Mouse (Mus musculus) CH12.LX (cell line): ENCODE results near the gene Ddn. TPM values are rescaled to one million over a fixed set of nuclear protein-coding genes. Genes with fewer than 3 reads are reported as not detected.

Source experiments
- DNase-seq: peaks from one replicate; pipeline ENCODE4 v3.0.0-alpha.2; 2013; ENCODE audit errors: extremely low read depth
- H3K27ac ChIP-seq: 2 replicates; pipeline ENCODE4 v1.5.1; 2012; ENCODE audit warnings: low read depth, mild to moderate bottlenecking, control low read depth, moderate library complexity; ENCODE audit not compliant: insufficient read depth
- H3K27me3 ChIP-seq: replicated peaks from 2 replicates; pipeline ENCODE3; 2012; ENCODE audit warnings: inconsistent platforms
- H3K36me3 ChIP-seq, 2 experiments: replicated peaks in 1 of 2; 2 replicates each; pipeline versions ENCODE3 to v1.6.1; 2012; ENCODE audit warnings: inconsistent platforms in 1 of 2, low read length in 1 of 2, mild to moderate bottlenecking in 1 of 2, mixed read lengths in 1 of 2, moderate library complexity in 1 of 2; ENCODE audit not compliant: control insufficient read depth in 1 of 2, insufficient read depth in 1 of 2
- H3K4me1 ChIP-seq, 2 experiments: 2 replicates each; pipeline ENCODE4 v1.6.1; 2012; ENCODE audit warnings: inconsistent platforms in 1 of 2, moderate library complexity in 1 of 2; ENCODE audit not compliant: insufficient read depth in 2 of 2, control insufficient read depth in 1 of 2
- H3K4me2 ChIP-seq: 2 replicates; pipeline ENCODE4 v1.6.1; 2012; ENCODE audit warnings: low read depth, mild to moderate bottlenecking, control low read depth; ENCODE audit not compliant: poor library complexity, insufficient read depth, severe bottlenecking
- H3K4me3 ChIP-seq, 3 experiments: fragments of 150-350 bp in 1 of 3; sonication (generic) in 1 of 3; replicated peaks in 1 of 3; 2 replicates each; pipeline versions ENCODE3 to v1.5.1; 2011 to 2012; ENCODE audit warnings: low read depth in 2 of 3, low read length in 2 of 3, mild to moderate bottlenecking in 2 of 3, moderate library complexity in 2 of 3, control low read depth in 1 of 3, improper control_type of control experiment in 1 of 3, inconsistent platforms in 1 of 3, mixed read lengths in 1 of 3; ENCODE audit not compliant: poor library complexity in 1 of 3
- H3K79me2 ChIP-seq: replicated peaks from 2 replicates; pipeline ENCODE4 v1.6.1; 2012; ENCODE audit warnings: mild to moderate bottlenecking, moderate library complexity; ENCODE audit not compliant: control insufficient read depth, poor library complexity, insufficient read depth, severe bottlenecking; ENCODE audit errors: extremely low read depth
- H3K9ac ChIP-seq: 2 replicates; pipeline ENCODE4 v1.6.1; 2012; ENCODE audit warnings: low read depth, mild to moderate bottlenecking, control low read depth, moderate library complexity; ENCODE audit not compliant: insufficient read depth
- H3K9me3 ChIP-seq: replicated peaks from 2 replicates; pipeline ENCODE3; 2012; ENCODE audit warnings: low read length, inconsistent platforms, mixed read lengths
- BHLHE40 ChIP-seq: IDR thresholded peaks from 2 replicates; pipeline ENCODE4 v1.6.1; 2011; ENCODE audit warnings: mild to moderate bottlenecking, low read depth, low read length, improper control_type of control experiment
- CHD1 ChIP-seq: IDR thresholded peaks from 2 replicates; pipeline ENCODE4 v1.6.1; 2012; ENCODE audit warnings: low read depth, low read length, improper control_type of control experiment, inconsistent platforms
- CTCF ChIP-seq, 2 experiments: IDR thresholded peaks in 1 of 2; conservative IDR thresholded peaks in 1 of 2; 2 replicates each; pipeline ENCODE4 v1.5.1; 2011 to 2012; ENCODE audit warnings: low read depth in 2 of 2, low read length in 2 of 2, improper control_type of control experiment in 1 of 2, inconsistent platforms in 1 of 2, mild to moderate bottlenecking in 1 of 2, moderate library complexity in 1 of 2
- E2F4 ChIP-seq: IDR thresholded peaks from 2 replicates; pipeline ENCODE4 v1.6.1; 2011; ENCODE audit warnings: low read depth, low read length, improper control_type of control experiment; ENCODE audit not compliant: insufficient replicate concordance
- GABPA ChIP-seq: IDR thresholded peaks from 2 replicates; pipeline ENCODE4 v1.6.1; 2012; ENCODE audit warnings: low read depth, low read length, improper control_type of control experiment, inconsistent platforms; ENCODE audit not compliant: insufficient replicate concordance
- MAFK ChIP-seq: IDR thresholded peaks from 2 replicates; pipeline ENCODE4 v1.6.1; 2011; ENCODE audit warnings: low read length, improper control_type of control experiment; ENCODE audit not compliant: insufficient replicate concordance
- MEF2A ChIP-seq: IDR thresholded peaks from 2 replicates; pipeline ENCODE4 v1.6.1; 2014; ENCODE audit warnings: low read depth, mild to moderate bottlenecking, inconsistent platforms, low read length, improper control_type of control experiment, borderline replicate concordance
- PAX5 ChIP-seq: IDR thresholded peaks from 2 replicates; pipeline ENCODE4 v1.6.1; 2012; ENCODE audit warnings: low read length, inconsistent platforms, mixed read lengths
- RAD21 ChIP-seq: IDR thresholded peaks from 2 replicates; pipeline ENCODE4 v1.6.1; 2011; ENCODE audit warnings: low read depth, mild to moderate bottlenecking, low read length, improper control_type of control experiment, moderate library complexity
- TCF12 ChIP-seq: IDR thresholded peaks from 2 replicates; pipeline ENCODE4 v1.6.1; 2014; ENCODE audit warnings: low read depth, mild to moderate bottlenecking, inconsistent platforms, low read length, improper control_type of control experiment
- UBTF ChIP-seq: IDR thresholded peaks from 2 replicates; pipeline ENCODE4 v1.6.1; 2012; ENCODE audit warnings: low read depth, mild to moderate bottlenecking, inconsistent platforms, low read length, improper control_type of control experiment, moderate library complexity
- USF2 ChIP-seq: conservative IDR thresholded peaks from 2 replicates; pipeline ENCODE4 v1.6.1; 2011; ENCODE audit warnings: low read depth, low read length, improper control_type of control experiment
- ZC3H11A ChIP-seq: IDR thresholded peaks from 2 replicates; pipeline ENCODE4 v1.6.1; 2012; ENCODE audit warnings: low read depth, mild to moderate bottlenecking, inconsistent platforms, low read length, improper control_type of control experiment
- dilution Hi-C: fragments of 300-500 bp; cut with MboI; formaldehyde crosslinking; loops from 2 replicates; pipeline ENCODE4 v1.14.3; 2020; ENCODE audit warnings: low sequenced_read_pairs; ENCODE audit not compliant: extremely low pct_unique_long_range_greater_than_20kb, extremely low pct_ligation_motif_present
- in situ Hi-C: fragments of 300-500 bp; cut with MboI; formaldehyde crosslinking; loops from 3 replicates; pipeline ENCODE4 v1.14.3; 2019; ENCODE audit warnings: low sequenced_read_pairs, low pct_ligation_motif_present, low pct_unique_long_range_greater_than_20kb, mixed read lengths
- polyA plus RNA-seq: library from polyadenylated mRNA; unstranded; fragments of >175 nt; gene quantifications from 2 replicates; pipeline ENCODE4 v1.2.1, GENCODE M21; 2012; ENCODE audit warnings: low read depth; ENCODE audit not compliant: insufficient read length
- total RNA-seq, 2 experiments: library from RNA; depleted of rRNA; stranded (reverse); fragments of 300-350 nt in 1 of 2; fragments of >200 nt in 1 of 2; gene quantifications; 2 replicates each; pipeline ENCODE4 v1.2.3; 2012 to 2014

Gene Ddn
- total and polyA plus RNA-seq, 3 experiments: 0.04 TPM; not detected in 2

DNA sequence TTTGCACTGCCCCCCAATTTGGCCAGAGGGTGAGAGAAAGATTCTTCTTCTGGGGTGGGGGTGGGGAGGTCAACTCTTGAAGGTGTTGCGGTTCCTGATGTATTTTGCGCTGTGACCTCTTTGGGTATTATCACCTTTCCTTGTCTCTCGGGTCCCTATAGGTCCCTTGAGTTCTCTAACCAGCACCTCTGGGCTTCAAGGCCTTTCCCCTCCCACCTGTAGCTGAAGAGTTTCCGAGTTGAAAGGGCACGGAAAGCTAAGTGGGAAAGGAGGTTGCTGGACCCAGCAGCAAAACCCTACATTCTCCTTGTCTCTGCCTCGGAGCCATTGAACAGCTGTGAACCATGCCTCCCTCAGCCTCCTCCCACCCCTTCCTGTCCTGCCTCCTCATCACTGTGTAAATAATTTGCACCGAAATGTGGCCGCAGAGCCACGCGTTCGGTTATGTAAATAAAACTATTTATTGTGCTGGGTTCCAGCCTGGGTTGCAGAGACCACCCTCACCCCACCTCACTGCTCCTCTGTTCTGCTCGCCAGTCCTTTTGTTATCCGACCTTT is 16.1 kb downstream of the Ddn start:
- Histone ChIP-seq H3K4me2 (no peak overlapping the region), H3K27ac (no peak overlapping the region), H3K9me3 (peaks cover 23% of the 10 kb centered on the region), H3K79me2 (no peaks in the 10 kb centered on the region), H3K4me3 (no peak overlapping the region), H3K9ac (no peak overlapping the region), H3K36me3 (no peaks in the 10 kb centered on the region), H3K4me1 (peaks cover 40 to 53% of the 10 kb centered on the region in 2 experiments), H3K27me3 (peaks cover 68% of the 10 kb centered on the region)
- in situ Hi-C loops: no loop called here
- no peak for TF ChIP-seq UBTF
- TF ChIP-seq MAFK: no peak
- no peak for TF ChIP-seq GABPA
- dilution Hi-C loops: no loop called here
- no peak for DNase-seq

DNA sequence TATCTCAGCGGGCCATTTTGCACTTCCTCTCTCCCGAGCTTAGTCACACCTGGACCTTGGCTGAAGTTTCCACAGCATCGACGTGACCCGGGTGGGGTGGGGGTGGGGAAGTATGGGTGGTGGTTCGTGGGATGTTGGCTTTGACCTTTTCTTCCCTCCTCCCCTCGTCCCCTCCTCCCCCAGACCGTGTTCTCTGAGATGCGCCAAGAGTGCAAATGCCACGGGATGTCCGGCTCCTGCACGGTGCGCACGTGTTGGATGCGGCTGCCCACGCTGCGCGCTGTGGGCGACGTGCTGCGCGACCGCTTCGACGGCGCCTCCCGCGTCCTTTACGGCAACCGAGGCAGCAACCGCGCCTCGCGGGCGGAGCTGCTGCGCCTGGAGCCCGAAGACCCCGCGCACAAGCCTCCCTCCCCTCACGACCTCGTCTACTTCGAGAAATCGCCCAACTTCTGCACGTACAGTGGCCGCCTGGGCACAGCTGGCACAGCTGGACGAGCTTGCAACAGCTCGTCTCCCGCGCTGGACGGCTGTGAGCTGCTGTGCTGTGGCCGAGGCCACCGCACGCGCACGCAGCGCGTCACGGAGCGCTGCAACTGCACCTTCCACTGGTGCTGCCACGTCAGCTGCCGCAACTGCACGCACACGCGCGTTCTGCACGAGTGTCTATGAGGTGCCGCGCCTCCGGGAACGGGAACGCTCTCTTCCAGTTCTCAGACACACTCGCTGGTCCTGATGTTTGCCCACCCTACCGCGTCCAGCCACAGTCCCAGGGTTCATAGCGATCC is 16.9 kb downstream of the Ddn start:
- Histone ChIP-seq H3K4me1 (peaks cover 38 to 46% of the 10 kb centered on the region in 2 experiments), H3K4me3 (no peak overlapping the region), H3K9ac (no peak overlapping the region), H3K4me2 (no peak overlapping the region), H3K36me3 (no peaks in the 10 kb centered on the region), H3K27ac (no peak overlapping the region), H3K27me3 (peaks cover 66% of the 10 kb centered on the region), H3K9me3 (peaks cover 23% of the 10 kb centered on the region), H3K79me2 (no peaks in the 10 kb centered on the region)
- dilution Hi-C loops (no loop called here), in situ Hi-C loops (no loop called here)
- no peak for TF ChIP-seq CTCF (conservative IDR thresholded peaks at IDR 0.05 in 1 of 2, IDR thresholded peaks at IDR 0.05 in 1 of 2; ENCODE audit: low read depth in 2 of 2, low read length in 2 of 2)
- no peak for TF ChIP-seq MEF2A
- TF ChIP-seq ZC3H11A: no peak
- TF ChIP-seq PAX5: no peak
- no peak for TF ChIP-seq CHD1
- TF ChIP-seq BHLHE40: no peak
- no peak for TF ChIP-seq TCF12
- TF ChIP-seq RAD21: no peak
- TF ChIP-seq USF2: no peak
- TF ChIP-seq E2F4: no peak
- TF ChIP-seq GABPA: no peak
- DNase-seq: no peak
